Mouse (Mus musculus) forebrain, embryonic 13.5 days (tissue): Measurements from ENCODE around the gene Cblb. TPM values are rescaled to one million over a fixed set of nuclear protein-coding genes. Genes with fewer than 3 reads are reported as not detected.
A peak's percentile ranks its signal among the peaks of the same experiment; 100 is the strongest.

ENCODE experiments used
- ATAC-seq: fragments of 200-750 bp; cut with Nextera tagmentation; 2 replicates; pipeline ENCODE4 v1.8.0; 2017
- H3K27ac ChIP-seq: fragments of 300-500 bp; sonication (generic); 2 replicates; pipeline ENCODE4 v1.5.1; 2015; ENCODE audit warnings: inconsistent platforms, mild to moderate bottlenecking, moderate library complexity
- H3K27me3 ChIP-seq: fragments of 300-500 bp; sonication (generic); 2 replicates; pipeline ENCODE4 v1.6.1; 2015; ENCODE audit warnings: mild to moderate bottlenecking, inconsistent platforms
- H3K36me3 ChIP-seq: fragments of 300-500 bp; sonication (generic); 2 replicates; pipeline ENCODE4 v1.6.1; 2015; ENCODE audit warnings: mild to moderate bottlenecking, inconsistent platforms; ENCODE audit not compliant: poor library complexity, severe bottlenecking
- H3K4me1 ChIP-seq: fragments of 300-500 bp; sonication (generic); 2 replicates; pipeline ENCODE4 v1.6.1; 2015; ENCODE audit warnings: inconsistent platforms
- H3K4me2 ChIP-seq: fragments of 300-500 bp; sonication (generic); 2 replicates; pipeline ENCODE4 v1.6.1; 2015; ENCODE audit warnings: inconsistent platforms, mild to moderate bottlenecking, moderate library complexity
- H3K4me3 ChIP-seq: fragments of 300-500 bp; sonication (generic); 2 replicates; pipeline ENCODE4 v1.5.1; 2015; ENCODE audit warnings: mild to moderate bottlenecking, inconsistent platforms
- H3K9ac ChIP-seq: fragments of 300-500 bp; sonication (generic); 2 replicates; pipeline ENCODE4 v1.6.1; 2015; ENCODE audit warnings: mild to moderate bottlenecking, inconsistent platforms
- H3K9me3 ChIP-seq: fragments of 300-500 bp; sonication (generic); replicated peaks from 2 replicates; pipeline ENCODE4 v1.6.1; 2016; ENCODE audit warnings: inconsistent platforms
- WGBS: fragments of 180-500 bp; shearing (Covaris S2); methylation state at CpG from one replicate; pipeline ENCODE4 v1.1.7; 2015; 5-methylcytosine and 5-hydroxymethylcytosine counted together
- polyA plus RNA-seq: library from polyadenylated mRNA; unstranded; fragments of >200 nt; fragmentation: Nextera tagmentation; extraction: Ambion mirVana; gene quantifications from 2 replicates; pipeline ENCODE4 v1.2.1, GENCODE M21; 2015

The Cblb gene
- polyA plus RNA-seq, 1 experiment from 2014 or later: 16.4 TPM

DNA sequence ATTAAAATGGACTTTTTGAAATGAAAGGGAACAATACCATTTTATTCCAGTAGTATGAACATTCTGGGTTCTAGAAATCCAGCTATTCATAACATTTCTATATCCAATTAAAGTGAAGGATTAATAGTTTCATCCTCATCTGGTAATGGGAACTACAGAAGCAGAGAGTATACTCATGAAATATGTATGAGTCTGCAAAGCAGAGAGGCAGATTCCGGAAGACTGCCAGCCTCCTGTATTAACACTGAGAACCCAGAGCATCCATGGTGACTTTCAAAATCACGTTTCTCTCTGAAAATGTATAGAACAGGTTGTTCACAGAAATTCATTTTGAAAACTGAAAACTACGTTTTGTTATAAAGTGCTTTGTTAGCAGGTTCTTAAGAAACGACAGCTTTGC lies 83.4 kb downstream of the Cblb start:
- Histone ChIP-seq H3K27ac (no peak overlapping the region), H3K4me3 (no peak overlapping the region), H3K9me3 (no peaks in the 10 kb centered on the region), H3K36me3 (peaks cover 6% of the 10 kb centered on the region; the same call in 1 of the 2 replicates), H3K4me2 (no peak overlapping the region), H3K4me1 (peaks cover 30% of the 10 kb centered on the region), H3K27me3 (no peaks in the 10 kb centered on the region), H3K9ac (no peak overlapping the region)
- peak; percentile 82 for ATAC-seq
- 56% methylated on average over 4 of the region's 4 CpGs for WGBS

GRCm38 (mm10) chr16:52119003-52119402 lies 88.0 kb downstream of the Cblb start:
- H3K4me3 ChIP-seq: no peak overlapping the region
- no peak overlapping the region; the same call in 1 of the 2 replicates for H3K27ac ChIP-seq
- peaks cover 41% of the 10 kb centered on the region for H3K4me1 ChIP-seq
- peak; percentile 32; the same call in 1 of the 2 replicates for ATAC-seq
- no peaks in the 10 kb centered on the region for H3K9me3 ChIP-seq
- WGBS: 41% methylated on average over 4 of the region's 4 CpGs
- no peaks in the 10 kb centered on the region for H3K27me3 ChIP-seq
- H3K36me3 ChIP-seq: peaks cover 6% of the 10 kb centered on the region; the same call in 1 of the 2 replicates
- no peak overlapping the region for H3K9ac ChIP-seq
- no peak overlapping the region for H3K4me2 ChIP-seq

GRCm38 (mm10) chr16:52124974-52125373 lies 93.9 kb downstream of the Cblb start:
- peaks cover 13% of the 10 kb centered on the region for H3K4me1 ChIP-seq
- H3K9me3 ChIP-seq: no peaks in the 10 kb centered on the region
- no peak overlapping the region for H3K4me3 ChIP-seq
- peaks cover 13% of the 10 kb centered on the region; the same call in 1 of the 2 replicates for H3K36me3 ChIP-seq
- H3K9ac ChIP-seq: no peak overlapping the region
- H3K27ac ChIP-seq: no peak overlapping the region
- no peak for ATAC-seq
- no peak overlapping the region for H3K4me2 ChIP-seq
- no peaks in the 10 kb centered on the region for H3K27me3 ChIP-seq

DNA sequence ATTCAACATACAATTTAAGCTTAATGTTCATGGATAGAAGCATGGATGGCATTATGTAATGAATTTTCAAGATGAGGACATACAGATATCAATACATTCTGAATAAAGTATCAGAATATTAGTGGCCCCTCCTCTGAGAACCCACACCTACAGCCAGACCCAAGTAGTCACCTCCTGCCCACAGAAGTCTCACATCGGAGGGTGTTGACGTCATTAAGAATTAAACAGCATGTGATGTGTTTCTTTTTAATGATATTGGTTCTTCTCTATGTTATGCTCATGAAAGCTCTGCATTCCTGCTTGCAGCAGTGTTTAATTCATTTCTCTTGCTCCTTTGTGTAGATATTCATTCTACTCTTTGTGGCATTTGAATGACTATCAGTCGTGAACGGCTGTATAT lies 94.9 kb downstream of the Cblb start:
- no peak for ATAC-seq

DNA sequence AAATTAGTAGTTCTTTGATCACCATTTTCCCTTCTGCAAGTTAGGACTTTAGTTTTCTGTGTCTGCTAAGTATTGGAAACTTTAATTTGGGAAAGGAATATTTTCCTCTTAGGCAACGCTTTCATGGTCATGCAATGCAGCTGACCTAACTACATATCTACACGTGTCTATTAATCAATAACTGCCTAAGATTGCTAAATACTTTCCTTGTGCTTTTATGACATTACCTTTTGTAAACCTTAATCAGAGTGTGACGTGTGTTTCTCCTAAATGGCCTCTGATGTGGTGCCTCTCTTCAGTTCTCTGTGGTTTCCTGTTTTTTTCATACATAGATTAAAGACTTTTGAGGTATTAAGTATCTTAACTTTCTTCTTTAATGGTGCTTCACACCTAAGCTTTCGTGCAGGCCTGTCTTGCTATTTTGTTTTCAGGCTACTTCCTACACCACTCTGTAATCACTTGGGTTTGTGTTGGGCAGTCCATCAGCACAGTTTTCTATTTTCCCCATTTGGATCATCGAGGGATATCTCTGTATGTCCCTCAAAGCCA lies 98.4 kb downstream of the Cblb start:
- Histone ChIP-seq H3K27me3 (no peaks in the 10 kb centered on the region), H3K9ac (no peak overlapping the region), H3K36me3 (0 out of 2 replicates have a peak, but pooled peaks cover 6% of the 10 kb centered on the region), H3K9me3 (no peaks in the 10 kb centered on the region), H3K4me2 (no peak overlapping the region), H3K4me1 (peaks cover 15% of the 10 kb centered on the region; the same call in 1 of the 2 replicates), H3K4me3 (no peak overlapping the region), H3K27ac (no peak overlapping the region)
- 91% methylated on average over 5 of the region's 5 CpGs for WGBS
- no peak for ATAC-seq

More for the DNA sequence above, 94.9 kb downstream of the Cblb start:
- Histone ChIP-seq H3K9me3 (no peaks in the 10 kb centered on the region), H3K27me3 (no peaks in the 10 kb centered on the region), H3K4me1 (peaks cover 10% of the 10 kb centered on the region), H3K4me2 (no peak overlapping the region), H3K36me3 (peaks cover 13% of the 10 kb centered on the region; the same call in 1 of the 2 replicates), H3K4me3 (no peak overlapping the region), H3K27ac (no peak overlapping the region), H3K9ac (no peak overlapping the region)
- WGBS: 67% methylated on average over 4 of the region's 4 CpGs

- 0 out of 2 replicates have a peak, but pooled peaks cover 4% of the 10 kb centered on the region for H3K36me3 ChIP-seq
- H3K4me3 ChIP-seq: no peak overlapping the region
- 85% methylated on average over 11 of the region's 11 CpGs for WGBS
- H3K4me2 ChIP-seq: no peak overlapping the region
- H3K4me1 ChIP-seq: peaks cover 20% of the 10 kb centered on the region; the same call in 1 of the 2 replicates
- ATAC-seq: no peak
- no peak overlapping the region for H3K27ac ChIP-seq
- no peak overlapping the region for H3K9ac ChIP-seq
- H3K27me3 ChIP-seq: no peaks in the 10 kb centered on the region
- no peaks in the 10 kb centered on the region for H3K9me3 ChIP-seq
These were observed 101.9 kb downstream of the Cblb start for GRCm38 (mm10) chr16:52132808-52133490.

GRCm38 (mm10) chr16:52134631-52135227 lies 103.7 kb downstream of the Cblb start:
- no peaks in the 10 kb centered on the region for H3K27me3 ChIP-seq
- 62% methylated on average over 11 of the region's 11 CpGs for WGBS
- H3K9ac ChIP-seq: no peak overlapping the region
- peaks cover 20% of the 10 kb centered on the region; the same call in 1 of the 2 replicates for H3K4me1 ChIP-seq
- H3K4me2 ChIP-seq: peak overlapping the region; percentile 27; the same call in 1 of the 2 replicates
- peak overlapping the region; percentile 63 for H3K27ac ChIP-seq
- H3K4me3 ChIP-seq: no peak overlapping the region
- ATAC-seq: peak; percentile 92
- H3K36me3 ChIP-seq: peaks cover 9% of the 10 kb centered on the region; the same call in 1 of the 2 replicates
- H3K9me3 ChIP-seq: no peaks in the 10 kb centered on the region

DNA sequence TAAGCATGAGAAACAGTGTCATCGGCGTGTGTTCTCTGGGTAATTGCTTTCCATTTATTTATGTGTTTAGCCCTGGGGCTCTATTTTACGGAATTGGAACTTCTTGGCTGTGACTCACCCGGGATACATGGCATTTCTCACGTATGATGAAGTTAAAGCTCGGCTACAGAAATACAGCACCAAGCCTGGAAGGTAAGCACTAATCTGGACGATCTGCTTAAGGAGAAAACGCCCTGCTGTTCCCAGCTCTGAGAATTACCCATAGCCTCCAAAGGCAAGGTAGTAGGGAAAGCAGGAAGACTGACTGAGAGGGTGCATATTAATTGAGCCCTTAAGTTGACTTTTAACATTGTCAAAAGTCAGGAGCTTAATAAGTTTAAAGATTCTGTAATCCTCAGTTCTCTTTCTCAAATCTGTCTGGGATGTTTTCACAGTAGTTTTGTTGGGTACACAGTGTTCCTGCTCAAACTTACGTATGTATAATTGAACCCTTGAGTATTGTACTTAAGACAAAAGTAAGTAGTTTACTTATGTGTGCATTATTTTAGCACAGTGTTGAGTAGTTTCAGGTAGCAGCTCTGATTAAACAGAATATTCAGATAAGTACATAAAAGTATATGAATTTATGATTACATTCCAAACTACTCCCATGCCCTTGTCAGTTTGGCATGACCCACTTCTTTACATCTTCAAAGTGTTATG lies 104.8 kb downstream of the Cblb start:
- no peak for ATAC-seq
- Histone ChIP-seq H3K27me3 (no peaks in the 10 kb centered on the region), H3K9ac (no peak overlapping the region), H3K27ac (no peak overlapping the region), H3K4me2 (no peak overlapping the region), H3K36me3 (peaks cover 9% of the 10 kb centered on the region; the same call in 1 of the 2 replicates), H3K9me3 (no peaks in the 10 kb centered on the region), H3K4me1 (peaks cover 20% of the 10 kb centered on the region; the same call in 1 of the 2 replicates), H3K4me3 (no peak overlapping the region)
- 85% methylated on average over 9 of the region's 9 CpGs for WGBS

- Histone ChIP-seq H3K9me3 (no peaks in the 10 kb centered on the region), H3K4me3 (no peak overlapping the region), H3K9ac (no peak overlapping the region), H3K27me3 (no peaks in the 10 kb centered on the region), H3K36me3 (peaks cover 25% of the 10 kb centered on the region), H3K4me1 (peaks cover 12% of the 10 kb centered on the region), H3K4me2 (no peak overlapping the region), H3K27ac (no peak overlapping the region)
- no peak for ATAC-seq
- WGBS: 92% methylated on average over 13 of the region's 13 CpGs
These were observed 112.1 kb downstream of the Cblb start for GRCm38 (mm10) chr16:52143101-52143500.

- ATAC-seq: no peak
- Histone ChIP-seq H3K4me1 (peaks cover 12% of the 10 kb centered on the region), H3K9ac (no peak overlapping the region), H3K4me3 (no peak overlapping the region), H3K27ac (no peak overlapping the region), H3K27me3 (no peaks in the 10 kb centered on the region), H3K4me2 (no peak overlapping the region), H3K9me3 (no peaks in the 10 kb centered on the region), H3K36me3 (peaks cover 29% of the 10 kb centered on the region)
- 86% methylated on average over 3 of the region's 3 CpGs for WGBS
These were observed 112.8 kb downstream of the Cblb start for GRCm38 (mm10) chr16:52143818-52144217.

DNA sequence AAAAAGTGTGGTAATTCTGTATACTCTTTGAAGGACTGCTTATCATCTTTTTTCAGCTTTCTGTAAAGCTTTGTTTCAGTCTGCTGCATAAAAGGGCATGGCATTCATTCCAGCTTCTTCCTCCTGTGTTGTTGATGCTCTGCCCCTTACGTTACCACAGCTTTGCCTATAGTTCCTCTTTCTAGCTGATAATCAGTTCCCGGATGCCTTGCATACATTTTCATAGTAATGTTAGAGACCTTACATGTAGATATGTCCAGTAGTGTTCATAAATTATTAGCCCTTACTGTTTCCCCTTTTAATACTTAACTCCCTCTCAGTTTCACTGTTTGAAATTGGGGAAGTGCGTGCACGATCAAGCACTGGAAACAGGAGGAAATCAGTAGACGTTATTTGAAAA lies 113.8 kb downstream of the Cblb start:
- no peaks in the 10 kb centered on the region for H3K27me3 ChIP-seq
- no peaks in the 10 kb centered on the region for H3K9me3 ChIP-seq
- ATAC-seq: no peak
- H3K36me3 ChIP-seq: peaks cover 24% of the 10 kb centered on the region
- H3K4me1 ChIP-seq: peaks cover 12% of the 10 kb centered on the region
- H3K4me3 ChIP-seq: no peak overlapping the region
- no peak overlapping the region for H3K4me2 ChIP-seq
- 89% methylated on average over 5 of the region's 5 CpGs for WGBS
- H3K9ac ChIP-seq: no peak overlapping the region
- no peak overlapping the region for H3K27ac ChIP-seq

DNA sequence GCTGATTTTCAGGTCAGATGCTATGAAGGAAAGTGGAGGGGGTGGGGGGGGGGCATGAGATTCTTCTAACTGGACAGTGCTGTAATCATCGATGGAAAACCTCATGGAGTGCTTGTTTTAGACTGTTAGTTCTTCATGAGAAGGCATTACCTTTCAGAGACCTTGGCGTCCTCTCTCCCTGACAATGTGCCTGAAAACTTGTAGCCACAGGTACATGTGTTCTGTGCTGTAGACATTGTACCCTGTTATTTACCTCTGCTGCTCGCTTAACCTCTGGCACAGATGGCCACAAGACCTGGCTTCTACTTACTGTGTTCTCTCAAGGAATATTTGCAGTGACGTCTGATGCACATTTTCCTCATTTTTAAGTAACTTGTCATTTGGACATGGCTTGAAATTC lies 114.5 kb downstream of the Cblb start:
- Histone ChIP-seq H3K4me2 (no peak overlapping the region), H3K9me3 (no peaks in the 10 kb centered on the region), H3K4me3 (no peak overlapping the region), H3K27ac (no peak overlapping the region), H3K4me1 (peaks cover 12% of the 10 kb centered on the region), H3K9ac (no peak overlapping the region), H3K27me3 (no peaks in the 10 kb centered on the region), H3K36me3 (peaks cover 24% of the 10 kb centered on the region)
- 95% methylated on average over 4 of the region's 4 CpGs for WGBS
- ATAC-seq: no peak
